Mouse (Mus musculus) heart, postnatal 36 days (tissue): ENCODE results near the gene Sgk1. TPM values are rescaled to one million over a fixed set of nuclear protein-coding genes. Genes with fewer than 3 reads are reported as not detected.

Experiments used
- DNase-seq, 2 experiments: peaks; one replicate each; pipeline ENCODE4 v3.0.0; 2021 to 2022
- intact Hi-C: fragments of 180-260 bp; cut with DNase I; formaldehyde crosslinking; loops from one replicate; pipeline ENCODE4 v1.15.1; 2025
- total RNA-seq, 2 experiments: library from RNA; stranded (reverse); gene quantifications; 2 replicates each; pipeline ENCODE4 v1.2.3; 2021

Gene Sgk1
- total RNA-seq, 2 experiments from 2014 or later, result 38.8 to 74.4 TPM

GRCm38 (mm10) chr10:21911303-21911947 is 29.4 kb downstream of the Sgk1 start:
- no peak for DNase-seq
- intact Hi-C loops, result no loop called here

- DNase-seq, result no peak
Measured at GRCm38 (mm10) chr10:21914751-21915150, 32.8 kb downstream of the Sgk1 start.

GRCm38 (mm10) chr10:21916301-21917071 is 34.5 kb downstream of the Sgk1 start:
- no peak for DNase-seq
- intact Hi-C loops, result no loop called here

More at GRCm38 (mm10) chr10:21914751-21915150, 32.8 kb downstream of the Sgk1 start:
- intact Hi-C loops, result no loop called here

- DNase-seq, result no peak
- intact Hi-C loops, result no loop called here
Measured at GRCm38 (mm10) chr10:21918016-21918749, 36.2 kb downstream of the Sgk1 start.

- intact Hi-C loops, result no loop called here
- peak in 1 of 2 experiments; percentile 31 for DNase-seq
Measured at GRCm38 (mm10) chr10:21918750-21919145, 36.8 kb downstream of the Sgk1 start.

GRCm38 (mm10) chr10:21920611-21921010 is 38.6 kb downstream of the Sgk1 start:
- intact Hi-C loops, result loop anchor here (2.0 kb wide), 1 partner anchor 70 kb away; no protein-coding TSS in a partner anchor
- DNase-seq, result no peak

GRCm38 (mm10) chr10:21922716-21923350 is 40.8 kb downstream of the Sgk1 start:
- intact Hi-C loops, result loop anchor here (2.0 kb wide), 1 partner anchor 28 kb away; no protein-coding TSS in a partner anchor
- DNase-seq, result no peak

GRCm38 (mm10) chr10:21923495-21923952 is 41.5 kb downstream of the Sgk1 start:
- intact Hi-C loops, result loop anchor here (2.0 kb wide), 1 partner anchor 27 kb away; no protein-coding TSS in a partner anchor
- peak; percentile 58 to 60 for DNase-seq

- intact Hi-C loops, result no loop called here
- DNase-seq, result no peak
Measured at GRCm38 (mm10) chr10:21924051-21924720, 42.2 kb downstream of the Sgk1 start.

GRCm38 (mm10) chr10:21926941-21927340 is 45.0 kb downstream of the Sgk1 start:
- DNase-seq, result no peak

GRCm38 (mm10) chr10:21930781-21931380 is 48.9 kb downstream of the Sgk1 start:
- DNase-seq, result no peak
- intact Hi-C loops, result no loop called here

More at GRCm38 (mm10) chr10:21926941-21927340, 45.0 kb downstream of the Sgk1 start:
- intact Hi-C loops, result no loop called here

- DNase-seq, result no peak
- intact Hi-C loops, result no loop called here
Measured at GRCm38 (mm10) chr10:21932791-21933190, 50.8 kb downstream of the Sgk1 start.

GRCm38 (mm10) chr10:21934826-21935225 is 52.8 kb downstream of the Sgk1 start:
- intact Hi-C loops, result no loop called here
- DNase-seq, result no peak

- no peak for DNase-seq
- intact Hi-C loops, result no loop called here
Measured at GRCm38 (mm10) chr10:21936513-21937221, 54.7 kb downstream of the Sgk1 start.

- intact Hi-C loops, result no loop called here
- DNase-seq, result peak in 1 of 2 experiments; percentile 11
Measured at GRCm38 (mm10) chr10:21937222-21937605, 55.2 kb downstream of the Sgk1 start.

GRCm38 (mm10) chr10:21938166-21938565 is 56.2 kb downstream of the Sgk1 start:
- DNase-seq, result no peak
- intact Hi-C loops, result no loop called here

- no peak for DNase-seq
- intact Hi-C loops, result no loop called here
Measured at GRCm38 (mm10) chr10:21941235-21941634, 59.3 kb downstream of the Sgk1 start.

- DNase-seq, result no peak
- intact Hi-C loops, result no loop called here
Measured at GRCm38 (mm10) chr10:21943145-21943700, 61.2 kb downstream of the Sgk1 start.

GRCm38 (mm10) chr10:21945195-21945594 is 63.2 kb downstream of the Sgk1 start:
- no peak for DNase-seq
- intact Hi-C loops, result no loop called here
